Mouse (Mus musculus) E14TG2a.4 (cell line): ENCODE data around the gene Atp5l.

Experiments used
- CTCF ChIP-seq: conservative IDR thresholded peaks from 2 replicates; pipeline ENCODE4 v1.5.1; 2014; ENCODE audit warnings: low read length
- NANOG ChIP-seq: IDR thresholded peaks from 2 replicates; pipeline ENCODE4 v1.6.1; 2014; ENCODE audit warnings: borderline replicate concordance, low read length, mixed read lengths

DNA sequence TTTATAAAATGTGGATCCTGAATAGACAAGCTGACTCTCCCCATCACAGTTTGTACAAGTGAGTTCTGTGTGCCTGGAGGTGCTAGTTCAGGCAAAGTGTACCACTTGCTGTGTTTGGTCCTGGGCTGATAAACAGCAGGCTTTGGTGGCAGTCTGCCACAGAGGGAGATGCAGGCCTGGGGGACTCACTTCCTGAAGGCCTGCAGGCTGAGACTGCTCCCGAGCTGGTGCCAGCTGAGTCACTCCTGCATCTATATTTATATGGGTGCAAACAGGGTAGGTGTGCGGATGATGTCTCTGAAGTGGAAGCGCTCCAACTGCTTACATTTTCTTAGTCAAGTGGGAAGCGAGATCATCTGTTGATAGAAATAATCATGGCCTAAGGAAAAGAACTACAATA lies 14.9 kb downstream of the Atp5l start:
- TF ChIP-seq CTCF (no peak), NANOG (no peak)
